Mouse (Mus musculus): ENCODE measurements at regions not wholly inside any gene's neighbourhood (a gene's known extent, or its start where the extent isn't known, plus 50 kb on each side); places are given as distances from the start of the nearest gene placed in this dataset.

GRCm38 (mm10) chr2:178885686-178886085 is 455.4 kb downstream of the Cdh26 start:
- no peak for TF ChIP-seq EP300 (optimal IDR thresholded peaks at IDR 0.05)
- TF ChIP-seq CTCF (IDR thresholded peaks at IDR 0.05; ENCODE audit: low read depth): peak; percentile 69
